Mouse (Mus musculus) embryonic facial prominence, embryonic 10.5 days (tissue): ENCODE results near the gene 2510039O18Rik. TPM values are rescaled to one million over a fixed set of nuclear protein-coding genes. Genes with fewer than 3 reads are reported as not detected.

Source experiments
- DNase-seq: peaks from one replicate; pipeline ENCODE4 v3.0.0-alpha.2; 2017; ENCODE audit warnings: low spot score
- H3K27ac ChIP-seq: fragments of 300-500 bp; sonication (generic); replicated peaks from 2 replicates; pipeline ENCODE4 v1.5.1; 2016; ENCODE audit warnings: mild to moderate bottlenecking
- H3K27me3 ChIP-seq: fragments of 300-500 bp; sonication (generic); replicated peaks from 2 replicates; pipeline ENCODE4 v1.6.1; 2016; ENCODE audit warnings: low read depth, mild to moderate bottlenecking; ENCODE audit not compliant: poor library complexity, severe bottlenecking
- H3K36me3 ChIP-seq: fragments of 300-500 bp; sonication (generic); replicated peaks from 2 replicates; pipeline ENCODE4 v1.6.1; 2016; ENCODE audit warnings: mild to moderate bottlenecking, moderate library complexity
- H3K4me1 ChIP-seq: fragments of 300-500 bp; sonication (generic); 2 replicates; pipeline ENCODE4 v1.6.1; 2016
- H3K4me3 ChIP-seq: fragments of 300-500 bp; sonication (generic); 2 replicates; pipeline ENCODE4 v1.5.1; 2016; ENCODE audit warnings: mild to moderate bottlenecking, moderate library complexity
- H3K9me3 ChIP-seq: fragments of 300-500 bp; sonication (generic); 2 replicates; pipeline ENCODE4 v1.6.1; 2016; ENCODE audit warnings: mild to moderate bottlenecking
- WGBS: fragments of 180-500 bp; shearing (Covaris S2); methylation state at CpG from one replicate; pipeline ENCODE4 v1.1.7; 2016; 5-methylcytosine and 5-hydroxymethylcytosine counted together
- polyA plus RNA-seq: library from polyadenylated mRNA; unstranded; fragments of >200 nt; fragmentation: Nextera tagmentation; extraction: Ambion mirVana; gene quantifications from 2 replicates; pipeline ENCODE4 v1.2.1, GENCODE M21; 2016

The 2510039O18Rik gene
- polyA plus RNA-seq, 1 experiment from 2014 or later: 10.6 TPM

GRCm38 (mm10) chr4:147938148-147939096 is 2.3 kb upstream of the 2510039O18Rik start:
- 65% methylated on average over 14 of the region's 14 CpGs for WGBS
- Histone ChIP-seq H3K27me3 (no peaks in the 10 kb centered on the region; the same call in 1 of the 2 replicates), H3K9me3 (no peaks in the 10 kb centered on the region), H3K4me1 (peaks cover 82% of the 10 kb centered on the region), H3K4me3 (no peak overlapping the region), H3K36me3 (peaks cover 7% of the 10 kb centered on the region), H3K27ac (peak overlapping the region; percentile 30)
- peak; percentile 34 for DNase-seq

GRCm38 (mm10) chr4:147940111-147940510 is 584 bp upstream of the 2510039O18Rik start:
- Histone ChIP-seq H3K9me3 (no peaks in the 10 kb centered on the region), H3K4me1 (peaks cover 66% of the 10 kb centered on the region), H3K27ac (peak overlapping the region; percentile 78), H3K27me3 (no peaks in the 10 kb centered on the region; the same call in 1 of the 2 replicates), H3K4me3 (peak overlapping the region; percentile 98), H3K36me3 (peaks cover 24% of the 10 kb centered on the region)
- WGBS: 44% methylated on average over 9 of the region's 9 CpGs
- peak; percentile 36 for DNase-seq

- DNase-seq: peak; percentile 38
- no peaks in the 10 kb centered on the region; the same call in 1 of the 2 replicates for H3K27me3 ChIP-seq
- WGBS: 8% methylated on average over 88 of the region's 88 CpGs
- peak overlapping the region; percentile 81 for H3K27ac ChIP-seq
- peaks cover 56% of the 10 kb centered on the region for H3K4me1 ChIP-seq
- H3K36me3 ChIP-seq: peaks cover 36% of the 10 kb centered on the region
- H3K4me3 ChIP-seq: peak overlapping the region; percentile 98
- H3K9me3 ChIP-seq: no peaks in the 10 kb centered on the region
Measured at GRCm38 (mm10) chr4:147941045-147942020, 638 bp downstream of the 2510039O18Rik start.

GRCm38 (mm10) chr4:147943005-147943404 is 2.3 kb downstream of the 2510039O18Rik start:
- Histone ChIP-seq H3K4me3 (no peak overlapping the region; the same call in 1 of the 2 replicates), H3K27me3 (no peaks in the 10 kb centered on the region; the same call in 1 of the 2 replicates), H3K27ac (no peak overlapping the region), H3K4me1 (peaks cover 45% of the 10 kb centered on the region), H3K36me3 (peaks cover 53% of the 10 kb centered on the region), H3K9me3 (no peaks in the 10 kb centered on the region)
- WGBS: 93% methylated on average over 1 of the region's 1 CpGs
- DNase-seq: no peak

- WGBS: 76% methylated on average over 2 of the region's 2 CpGs
- Histone ChIP-seq H3K27ac (no peak overlapping the region), H3K27me3 (no peaks in the 10 kb centered on the region), H3K4me3 (no peak overlapping the region), H3K9me3 (no peaks in the 10 kb centered on the region), H3K36me3 (peaks cover 60% of the 10 kb centered on the region), H3K4me1 (peaks cover 9% of the 10 kb centered on the region)
- DNase-seq: no peak
Measured at GRCm38 (mm10) chr4:147947511-147947910, 6.8 kb downstream of the 2510039O18Rik start.

GRCm38 (mm10) chr4:147953590-147953989 is 12.9 kb downstream of the 2510039O18Rik start:
- H3K27me3 ChIP-seq: no peaks in the 10 kb centered on the region
- no peaks in the 10 kb centered on the region for H3K4me1 ChIP-seq
- H3K36me3 ChIP-seq: peaks cover 3% of the 10 kb centered on the region
- H3K27ac ChIP-seq: no peak overlapping the region
- DNase-seq: no peak
- H3K9me3 ChIP-seq: no peaks in the 10 kb centered on the region
- WGBS: 11% methylated on average over 4 of the region's 4 CpGs
- H3K4me3 ChIP-seq: no peak overlapping the region

GRCm38 (mm10) chr4:147957141-147957540 is 16.4 kb downstream of the 2510039O18Rik start:
- WGBS: 43% methylated on average over 11 of the region's 11 CpGs
- no peak overlapping the region for H3K4me3 ChIP-seq
- H3K4me1 ChIP-seq: no peaks in the 10 kb centered on the region
- no peaks in the 10 kb centered on the region for H3K9me3 ChIP-seq
- DNase-seq: peak; percentile 75
- no peaks in the 10 kb centered on the region for H3K36me3 ChIP-seq
- H3K27ac ChIP-seq: no peak overlapping the region
- no peaks in the 10 kb centered on the region for H3K27me3 ChIP-seq

GRCm38 (mm10) chr4:147959881-147960831 is 19.5 kb downstream of the 2510039O18Rik start:
- H3K27ac ChIP-seq: no peak overlapping the region
- H3K4me3 ChIP-seq: no peak overlapping the region
- DNase-seq: peak; percentile 77
- H3K4me1 ChIP-seq: no peaks in the 10 kb centered on the region; the same call in 1 of the 2 replicates
- WGBS: 40% methylated on average over 6 of the region's 6 CpGs
- no peaks in the 10 kb centered on the region for H3K27me3 ChIP-seq
- no peaks in the 10 kb centered on the region for H3K9me3 ChIP-seq
- H3K36me3 ChIP-seq: no peaks in the 10 kb centered on the region

GRCm38 (mm10) chr4:147962781-147963180 is 22.1 kb downstream of the 2510039O18Rik start:
- Histone ChIP-seq H3K4me3 (no peak overlapping the region), H3K27me3 (no peaks in the 10 kb centered on the region), H3K9me3 (no peaks in the 10 kb centered on the region), H3K4me1 (no peaks in the 10 kb centered on the region; the same call in 1 of the 2 replicates), H3K36me3 (no peaks in the 10 kb centered on the region), H3K27ac (no peak overlapping the region)
- 66% methylated on average over 6 of the region's 6 CpGs for WGBS
- DNase-seq: no peak

GRCm38 (mm10) chr4:147963623-147964022 is 22.9 kb downstream of the 2510039O18Rik start:
- WGBS: 86% methylated on average over 15 of the region's 15 CpGs
- Histone ChIP-seq H3K4me3 (no peak overlapping the region), H3K27me3 (no peaks in the 10 kb centered on the region), H3K9me3 (no peaks in the 10 kb centered on the region), H3K27ac (no peak overlapping the region), H3K4me1 (no peaks in the 10 kb centered on the region; the same call in 1 of the 2 replicates), H3K36me3 (no peaks in the 10 kb centered on the region)
- DNase-seq: no peak

GRCm38 (mm10) chr4:147965712-147966111 is 25.0 kb downstream of the 2510039O18Rik start:
- H3K27me3 ChIP-seq: no peaks in the 10 kb centered on the region
- H3K4me3 ChIP-seq: no peak overlapping the region
- no peak overlapping the region for H3K27ac ChIP-seq
- WGBS: 80% methylated on average over 7 of the region's 7 CpGs
- H3K9me3 ChIP-seq: no peaks in the 10 kb centered on the region
- DNase-seq: no peak
- H3K4me1 ChIP-seq: no peaks in the 10 kb centered on the region; the same call in 1 of the 2 replicates
- no peaks in the 10 kb centered on the region for H3K36me3 ChIP-seq
